Mouse (Mus musculus): ENCODE data around the gene Tfr2.
A peak's percentile ranks its signal among the peaks of the same experiment; 100 is the strongest.

Gene Tfr2

DNA sequence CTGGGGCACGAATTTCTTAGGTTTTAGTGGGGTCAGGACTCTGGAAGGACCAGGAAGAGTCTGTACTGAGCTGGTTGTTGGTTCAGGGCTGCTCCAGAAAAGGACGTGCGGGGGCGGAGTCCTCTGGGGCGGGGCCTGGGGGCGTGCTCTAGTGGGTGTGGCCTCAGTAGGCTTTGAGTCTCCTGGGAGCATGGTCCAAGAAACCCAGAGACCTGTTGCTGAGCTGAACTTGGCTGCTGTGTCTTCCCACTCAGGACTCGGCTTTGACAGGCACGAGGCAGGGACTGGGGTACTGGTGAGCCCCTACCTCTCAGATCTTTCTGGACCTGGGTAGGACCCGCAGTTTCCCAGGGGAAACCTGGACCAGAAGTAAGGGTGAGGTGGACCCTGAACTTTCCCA is at the start of gene Tfr2:
Gene Tfr2 (plus strand): TSS at position 176 of the 400 bp plus-strand sequence.
- DNase-seq (ENCODE audit: low spot score in 2 of 2), result peak; percentile 28 to 56

GRCm38 (mm10) chr5:137521861-137522260 is 47.8 kb upstream of the Tfr2 start:
- no peak for DNase-seq (ENCODE audit: low spot score in 2 of 2)

DNA sequence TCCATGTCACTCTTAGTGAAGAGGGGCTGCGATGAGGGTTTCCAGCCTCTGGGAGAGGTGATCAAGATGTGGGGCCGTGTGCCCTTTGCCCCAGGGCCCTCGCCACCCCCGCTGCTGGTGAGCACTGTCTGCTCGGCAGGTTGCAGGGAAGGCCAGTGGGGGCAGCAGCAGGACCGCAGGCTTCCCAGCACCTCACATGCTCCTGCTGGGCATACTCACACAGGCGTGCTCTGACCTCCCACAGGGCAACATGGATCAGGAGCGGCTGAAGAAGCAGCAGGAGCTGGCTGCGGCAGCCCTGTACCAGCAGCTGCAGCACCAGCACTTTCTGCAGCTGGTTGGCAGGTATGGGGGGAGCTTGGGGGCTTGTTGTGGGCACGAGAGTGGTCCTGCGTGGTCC is 46.9 kb upstream of the Tfr2 start:
- DNase-seq (ENCODE audit: low spot score in 2 of 2), result no peak

DNA sequence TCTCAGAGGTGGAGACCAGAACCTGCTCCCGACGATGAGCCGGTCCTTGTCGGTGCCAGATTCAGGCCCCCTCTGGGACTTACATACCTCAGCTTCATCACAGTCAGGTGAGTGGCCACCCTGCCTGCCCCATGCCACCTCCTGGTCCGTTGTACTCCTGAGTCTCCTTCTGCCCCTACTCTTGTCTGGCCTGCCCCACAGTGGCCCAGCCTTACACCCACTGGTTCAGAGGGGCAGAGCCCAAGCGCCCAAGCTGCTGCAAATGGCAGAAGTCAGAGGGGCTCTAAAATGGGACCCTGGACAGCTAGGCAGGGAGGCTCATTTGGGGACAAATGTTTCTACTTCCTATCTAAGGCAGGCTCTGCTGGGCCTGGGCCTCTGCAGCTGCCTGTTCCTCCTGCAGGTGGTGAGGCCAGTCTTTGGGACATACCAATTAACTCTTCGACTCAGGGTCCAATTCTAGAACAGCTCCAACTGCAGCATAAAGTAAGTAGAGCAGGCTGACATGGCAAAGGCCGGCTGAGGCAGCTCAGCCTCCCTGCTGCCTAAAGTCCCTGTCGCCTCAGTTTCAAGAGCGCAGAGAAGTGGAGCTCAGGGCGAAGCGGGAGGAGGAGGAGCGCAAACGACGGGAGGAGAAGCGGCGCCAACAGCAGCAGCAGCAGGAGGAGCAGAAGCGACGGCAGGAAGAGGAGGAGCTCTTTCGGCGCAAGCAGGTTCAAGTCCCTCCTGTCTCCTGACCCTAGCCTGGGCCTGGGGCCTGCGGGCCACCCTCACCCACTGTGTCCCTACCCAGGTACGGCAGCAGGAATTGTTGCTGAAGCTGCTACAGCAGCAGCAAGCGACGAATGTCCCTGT is 46.0 kb upstream of the Tfr2 start:
- DNase-seq (ENCODE audit: low spot score in 2 of 2), result no peak

- DNase-seq (ENCODE audit: low spot score in 2 of 2), result no peak
Observed at GRCm38 (mm10) chr5:137524251-137524515, 45.5 kb upstream of the Tfr2 start.

DNA sequence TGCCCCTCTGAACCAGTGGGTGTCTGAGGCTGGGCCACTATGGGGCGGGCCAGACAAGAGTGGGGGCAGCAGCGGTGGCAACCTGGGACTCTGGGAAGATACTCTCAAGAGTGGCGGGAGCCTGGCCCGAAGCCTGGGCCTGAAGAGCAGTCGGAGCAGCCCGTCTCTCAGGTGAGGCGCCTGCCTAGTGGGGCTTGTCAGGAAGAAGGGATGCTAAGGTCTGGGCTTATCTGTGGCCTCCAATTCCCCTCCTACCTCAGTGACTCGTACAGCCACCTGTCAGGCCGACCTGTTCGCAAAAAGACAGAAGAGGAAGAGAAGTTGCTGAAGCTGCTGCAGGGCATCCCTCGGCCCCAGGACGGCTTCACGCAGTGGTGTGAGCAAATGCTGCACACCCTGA is 45.0 kb upstream of the Tfr2 start:
- no peak for DNase-seq (ENCODE audit: low spot score in 2 of 2)

GRCm38 (mm10) chr5:137525511-137525910 is 44.1 kb upstream of the Tfr2 start:
- no peak for DNase-seq (ENCODE audit: low spot score in 2 of 2)

- DNase-seq (ENCODE audit: low spot score in 2 of 2), result no peak
Observed at GRCm38 (mm10) chr5:137526192-137526936, 43.3 kb upstream of the Tfr2 start.

GRCm38 (mm10) chr5:137527413-137527812 is 42.2 kb upstream of the Tfr2 start:
- DNase-seq (ENCODE audit: low spot score in 2 of 2), result no peak

DNA sequence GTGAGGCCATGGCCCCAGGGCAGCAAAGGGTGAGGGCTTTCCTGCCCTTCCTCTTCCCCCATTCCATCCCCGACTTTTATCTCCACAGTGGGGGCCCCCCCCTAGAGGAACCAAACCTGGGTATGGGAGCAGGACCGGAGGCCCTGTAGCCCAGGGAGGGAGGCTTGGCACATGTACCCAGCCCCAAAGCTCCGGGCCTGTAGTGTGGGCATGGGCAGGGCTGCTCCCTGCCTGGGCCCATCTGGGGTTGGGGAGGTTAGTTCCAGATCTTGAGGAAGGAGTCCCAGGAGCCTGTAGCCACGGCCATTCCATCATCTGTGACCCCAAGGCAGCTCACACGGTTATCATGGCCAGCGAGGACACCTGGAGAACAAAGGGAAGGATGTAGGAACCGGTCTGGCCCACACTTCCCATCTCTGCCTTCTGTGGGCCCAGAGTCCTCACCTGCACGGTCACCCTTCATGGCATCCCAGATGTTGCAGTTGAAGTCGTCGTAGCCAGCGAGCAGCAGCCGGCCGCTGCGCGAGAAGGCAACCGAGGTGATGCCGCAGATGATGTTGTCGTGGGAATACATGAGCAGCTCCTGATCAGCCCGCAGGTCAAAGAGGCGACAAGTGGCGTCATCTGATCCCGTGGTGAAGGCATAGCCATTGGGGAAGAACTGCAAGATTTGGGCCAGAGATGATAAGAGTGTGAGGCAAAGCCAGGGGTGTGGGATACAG is 41.2 kb upstream of the Tfr2 start:
- DNase-seq (ENCODE audit: low spot score in 2 of 2), result no peak

GRCm38 (mm10) chr5:137529221-137529995 is 40.2 kb upstream of the Tfr2 start:
- DNase-seq (ENCODE audit: low spot score in 2 of 2), result no peak

DNA sequence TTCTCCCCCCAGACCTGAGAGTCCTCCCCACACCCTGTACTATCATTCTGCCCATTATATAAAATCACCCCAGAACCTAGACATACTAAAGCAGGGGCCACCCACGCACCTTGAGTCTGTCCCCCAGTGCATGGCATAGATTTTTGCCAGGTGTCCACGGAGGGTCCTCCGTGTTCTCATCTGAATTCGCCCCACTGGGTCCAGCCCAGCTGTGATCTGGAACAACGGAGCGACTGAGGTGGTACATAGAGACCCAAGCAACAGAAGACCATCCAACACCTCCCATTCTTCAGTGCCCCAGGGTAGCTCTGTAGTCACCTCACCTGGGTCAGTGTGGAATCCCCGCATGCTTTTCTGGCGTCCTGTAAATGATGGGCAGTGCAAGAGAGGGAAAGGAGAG is 39.6 kb upstream of the Tfr2 start:
- no peak for DNase-seq (ENCODE audit: low spot score in 2 of 2)

- DNase-seq (ENCODE audit: low spot score in 2 of 2), result peak; percentile 75 to 85
Observed at GRCm38 (mm10) chr5:137530588-137531413, 38.8 kb upstream of the Tfr2 start.

GRCm38 (mm10) chr5:137531414-137532130 is 38.1 kb upstream of the Tfr2 start:
- peak in 1 of 2 experiments; percentile 62 for DNase-seq (ENCODE audit: low spot score in 2 of 2)

GRCm38 (mm10) chr5:137532131-137532807 is 37.4 kb upstream of the Tfr2 start:
- DNase-seq (ENCODE audit: low spot score in 2 of 2), result no peak

GRCm38 (mm10) chr5:137532808-137533116 is 36.9 kb upstream of the Tfr2 start:
- no peak for DNase-seq (ENCODE audit: low spot score in 2 of 2)

GRCm38 (mm10) chr5:137533117-137533827 is 36.4 kb upstream of the Tfr2 start, which contains the start of the genes Epo and Gnb2:
Gene Epo (minus strand): TSS chr5:137533242.
Gene Gnb2 (minus strand): TSS chr5:137533510.
- peak; percentile 96 to 99 for DNase-seq (ENCODE audit: low spot score in 2 of 2)

- no peak for DNase-seq (ENCODE audit: low spot score in 2 of 2)
Observed at GRCm38 (mm10) chr5:137534762-137535161, 34.9 kb upstream of the Tfr2 start.

GRCm38 (mm10) chr5:137535318-137535717 is 34.3 kb upstream of the Tfr2 start:
- no peak for DNase-seq (ENCODE audit: low spot score in 2 of 2)

Data from heart, adult 9 months (tissue).